Mouse (Mus musculus) ES-E14 (cell line): ENCODE results near the gene Nek2.

Experiments
- HCFC1 ChIP-seq: IDR thresholded peaks from 2 replicates; pipeline ENCODE4 v1.6.1; 2012; ENCODE audit warnings: low read length, inconsistent platforms, borderline replicate concordance; ENCODE audit not compliant: insufficient read depth
- MAFK ChIP-seq: IDR thresholded peaks from 2 replicates; pipeline ENCODE4 v1.6.1; 2014; ENCODE audit warnings: mild to moderate bottlenecking, low read depth, low read length, inconsistent platforms; ENCODE audit not compliant: insufficient read depth

- TF ChIP-seq HCFC1 (no peak), MAFK (no peak)
Measured at GRCm38 (mm10) chr1:191872076-191872710, 50.9 kb downstream of the Nek2 start.
